Mouse (Mus musculus) heart, embryonic 14.5 days (tissue): Measurements from ENCODE around the gene Mecp2. TPM values are rescaled to one million over a fixed set of nuclear protein-coding genes. Genes with fewer than 3 reads are reported as not detected.

Experiments used
- microRNA counts: library from miRNA; unstranded; fragments of <30 nt; microRNA quantifications from one replicate; lab custom pipeline; 2016
- microRNA-seq: library from miRNA; unstranded; fragments of <30 nt; microRNA quantifications from one replicate; pipeline ENCODE4, GENCODE M21; 2016
- polyA plus RNA-seq: library from polyadenylated mRNA; unstranded; fragments of >200 nt; fragmentation: Nextera tagmentation; extraction: Ambion mirVana; gene quantifications from 2 replicates; pipeline ENCODE4 v1.2.1, GENCODE M21; 2014

Mecp2 gene
- polyA plus RNA-seq, 1 experiment from 2014 or later = 10.9 TPM

MicroRNA genes within 50 kb of the gene (microRNA counts, 519-probe panel; counts per million panel counts)
- 322 counts per million, percentile 70 among the panel's probes with 10 or more counts for microRNA mmu-miR-718 (lab: Ali Mortazavi, UCI)

Small RNA genes within 50 kb of the gene (microRNA-seq; reads per million reads assigned to microRNA genes)
- gene Mir5132 (2.0 reads per million), gene Mir718 (not detected)

Other genes with a start within 250 kb of the Mecp2 start
- not detected in 2 replicates for gene Avpr2, start 243.3 kb downstream of the Mecp2 start, polyA plus RNA-seq
- 0.39 and 0.54 TPM in 2 replicates for gene L1cam, start 239.3 kb downstream of the Mecp2 start, polyA plus RNA-seq
- gene Arhgap4, start 213.5 kb downstream of the Mecp2 start, polyA plus RNA-seq = 1.1 and 1.5 TPM in 2 replicates
- gene Naa10, start 213.4 kb downstream of the Mecp2 start, polyA plus RNA-seq = 84.4 and 84.8 TPM in 2 replicates
- 55.5 and 63.7 TPM in 2 replicates for gene Renbp, start 204.5 kb downstream of the Mecp2 start, polyA plus RNA-seq
- 35.6 and 36.6 TPM in 2 replicates for gene Hcfc1, start 169.0 kb downstream of the Mecp2 start, polyA plus RNA-seq
- 41.4 and 44.6 TPM in 2 replicates for gene Irak1, start 111.4 kb downstream of the Mecp2 start, polyA plus RNA-seq
- gene Opn1mw, start 7.9 kb downstream of the Mecp2 start, polyA plus RNA-seq = not detected in 2 replicates
- gene Tex28, start 32.5 kb upstream of the Mecp2 start, polyA plus RNA-seq = not detected in 2 replicates
- gene Tktl1, start 41.9 kb upstream of the Mecp2 start, polyA plus RNA-seq = 0.14 TPM in 1 of 2 replicates, not detected in the other
- gene Flna, start 114.5 kb upstream of the Mecp2 start, polyA plus RNA-seq = 150 and 157 TPM in 2 replicates
- gene Emd, start 119.3 kb upstream of the Mecp2 start, polyA plus RNA-seq = 13.9 and 17.8 TPM in 2 replicates
- 455 and 540 TPM in 2 replicates for gene Rpl10, start 135.4 kb upstream of the Mecp2 start, polyA plus RNA-seq
- gene Taz, start 146.5 kb upstream of the Mecp2 start, polyA plus RNA-seq = 59.5 and 64.5 TPM in 2 replicates
- 15.2 and 17.3 TPM in 2 replicates for gene Dnase1l1, start 147.0 kb upstream of the Mecp2 start, polyA plus RNA-seq
- gene Atp6ap1, start 161.7 kb upstream of the Mecp2 start, polyA plus RNA-seq = 110 and 118 TPM in 2 replicates
- 120 and 130 TPM in 2 replicates for gene Gdi1, start 169.6 kb upstream of the Mecp2 start, polyA plus RNA-seq
- gene Fam50a, start 177.7 kb upstream of the Mecp2 start, polyA plus RNA-seq = 40.2 and 43.2 TPM in 2 replicates
- 3.3 and 5.4 TPM in 2 replicates for gene Plxna3, start 193.7 kb upstream of the Mecp2 start, polyA plus RNA-seq
- 102 and 103 TPM in 2 replicates for gene Lage3, start 218.3 kb upstream of the Mecp2 start, polyA plus RNA-seq
- gene Ubl4a, start 237.9 kb upstream of the Mecp2 start, polyA plus RNA-seq = 64.3 and 67.2 TPM in 2 replicates
- gene Slc10a3, start 238.0 kb upstream of the Mecp2 start, polyA plus RNA-seq = 14.4 and 14.5 TPM in 2 replicates